Mouse (Mus musculus): ENCODE measurements at regions not wholly inside any gene's neighbourhood (a gene's known extent, or its start where the extent isn't known, plus 50 kb on each side); places are given as distances from the start of the nearest gene placed in this dataset.

- peak in 1 of 2 experiments; percentile 30 for DNase-seq (ENCODE audit: low spot score in 2 of 2)
Measured at GRCm38 (mm10) chr6:51208660-51209396, 223.6 kb upstream of the Nfe2l3 start.

GRCm38 (mm10) chr6:51211418-51211817, 221.1 kb upstream of the Nfe2l3 start:
- peak in 1 of 2 experiments; percentile 44 for DNase-seq (ENCODE audit: low spot score in 2 of 2)

- peak in 1 of 2 experiments; percentile 40 for DNase-seq (ENCODE audit: low spot score in 2 of 2)
Measured at GRCm38 (mm10) chr6:51212216-51212615, 220.3 kb upstream of the Nfe2l3 start.

- no peak for DNase-seq (ENCODE audit: low spot score in 2 of 2)
Measured at GRCm38 (mm10) chr6:51215371-51215770, 217.1 kb upstream of the Nfe2l3 start.

GRCm38 (mm10) chr6:51216472-51216871, 216.0 kb upstream of the Nfe2l3 start:
- peak in 1 of 2 experiments; percentile 20 for DNase-seq (ENCODE audit: low spot score in 2 of 2)

- DNase-seq (ENCODE audit: low spot score in 2 of 2) = no peak
Measured at GRCm38 (mm10) chr6:51219691-51220090, 212.8 kb upstream of the Nfe2l3 start.

GRCm38 (mm10) chr6:51220778-51221177, 211.7 kb upstream of the Nfe2l3 start:
- DNase-seq (ENCODE audit: low spot score in 2 of 2) = no peak

- DNase-seq (ENCODE audit: low spot score in 2 of 2) = peak in 1 of 2 experiments; percentile 38
Measured at GRCm38 (mm10) chr6:51236077-51236740, 196.3 kb upstream of the Nfe2l3 start.

GRCm38 (mm10) chr6:51240039-51240438, 192.4 kb upstream of the Nfe2l3 start:
- peak in 1 of 2 experiments; percentile 41 for DNase-seq (ENCODE audit: low spot score in 2 of 2)

GRCm38 (mm10) chr6:51250233-51250632, 182.2 kb upstream of the Nfe2l3 start:
- no peak for DNase-seq (ENCODE audit: low spot score in 2 of 2)

- peak in 1 of 2 experiments; percentile 10 for DNase-seq (ENCODE audit: low spot score in 2 of 2)
Measured at GRCm38 (mm10) chr6:51251432-51251831, 181.0 kb upstream of the Nfe2l3 start.

- DNase-seq (ENCODE audit: low spot score in 2 of 2) = peak in 1 of 2 experiments; percentile 43
Measured at GRCm38 (mm10) chr6:51252721-51253120, 179.7 kb upstream of the Nfe2l3 start.

GRCm38 (mm10) chr6:51256631-51257030, 175.8 kb upstream of the Nfe2l3 start:
- DNase-seq (ENCODE audit: low spot score in 2 of 2) = no peak

- DNase-seq (ENCODE audit: low spot score in 2 of 2) = no peak
Measured at GRCm38 (mm10) chr6:51257524-51257923, 174.9 kb upstream of the Nfe2l3 start.

GRCm38 (mm10) chr6:51258304-51258703, 174.2 kb upstream of the Nfe2l3 start:
- no peak for DNase-seq (ENCODE audit: low spot score in 2 of 2)

- no peak for DNase-seq (ENCODE audit: low spot score in 2 of 2)
Measured at GRCm38 (mm10) chr6:51263595-51263994, 168.9 kb upstream of the Nfe2l3 start.

- no peak for DNase-seq (ENCODE audit: low spot score in 2 of 2)
Measured at GRCm38 (mm10) chr6:51265329-51265728, 167.1 kb upstream of the Nfe2l3 start.

- no peak for DNase-seq (ENCODE audit: low spot score in 2 of 2)
Measured at GRCm38 (mm10) chr6:51266721-51267120, 165.7 kb upstream of the Nfe2l3 start.

- no peak for DNase-seq (ENCODE audit: low spot score in 2 of 2)
Measured at GRCm38 (mm10) chr6:51267888-51268287, 164.6 kb upstream of the Nfe2l3 start.

GRCm38 (mm10) chr6:51268931-51269330, 163.5 kb upstream of the Nfe2l3 start:
- no peak for DNase-seq (ENCODE audit: low spot score in 2 of 2)

- DNase-seq (ENCODE audit: low spot score in 2 of 2) = no peak
Measured at GRCm38 (mm10) chr6:51269617-51270016, 162.9 kb upstream of the Nfe2l3 start.

GRCm38 (mm10) chr6:51270216-51271127, 162.0 kb upstream of the Nfe2l3 start:
- peak; percentile 85 to 89 for DNase-seq (ENCODE audit: low spot score in 2 of 2)
